Mouse (Mus musculus): ENCODE data around the gene Tgm1. TPM values are rescaled to one million over a fixed set of nuclear protein-coding genes. Genes with fewer than 3 reads are reported as not detected.

Tgm1 gene
- polyA plus RNA-seq, 1 experiment from 2014 or later, result 1.3 TPM

DNA sequence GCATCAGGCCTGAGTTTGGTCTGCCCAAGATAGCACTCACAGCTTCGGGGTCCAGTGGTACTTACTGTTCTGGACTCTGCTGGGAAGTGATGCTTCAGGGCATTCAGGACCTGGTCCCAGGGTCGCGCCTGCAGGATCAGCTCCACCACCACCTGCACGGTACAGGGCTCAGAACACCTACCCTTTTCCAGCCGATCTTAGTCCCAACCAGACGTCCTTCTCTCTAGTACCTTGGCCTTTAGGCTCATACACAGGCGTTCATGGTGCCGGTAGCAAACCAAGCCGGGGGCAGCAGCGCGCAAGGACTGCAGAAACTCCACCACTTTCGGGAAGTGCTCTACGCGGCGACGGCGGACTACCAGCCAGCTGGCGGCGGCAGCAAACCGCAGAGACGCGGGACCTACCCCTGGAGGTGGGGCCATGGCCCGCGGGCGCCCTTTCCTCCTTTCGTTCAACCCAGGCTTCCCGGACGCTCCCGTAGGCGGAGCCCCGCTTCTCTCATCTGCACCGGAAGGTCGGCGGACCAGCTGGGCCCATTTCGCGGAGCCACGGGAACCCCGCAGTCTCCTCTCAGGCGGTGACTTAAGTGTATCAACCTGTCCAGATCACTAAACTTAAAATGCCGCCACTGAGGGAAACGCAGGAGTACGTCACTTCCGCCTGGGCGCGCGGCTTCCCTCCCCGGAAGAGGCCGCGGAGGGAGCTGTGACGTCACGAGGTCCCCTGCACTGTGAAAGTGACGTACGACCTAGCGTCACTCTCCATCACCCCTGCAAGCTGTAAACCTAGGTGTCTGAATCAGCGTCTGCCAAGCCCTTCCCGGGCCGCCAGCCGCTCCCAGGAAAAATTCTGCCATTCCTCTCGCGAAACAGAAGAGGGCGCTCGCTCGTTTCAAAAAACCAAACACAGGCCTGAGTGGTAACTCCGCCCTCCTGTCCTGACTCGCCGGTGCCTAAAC lies 32.3 kb downstream of the Tgm1 start, which contains the start of gene Tinf2:
TSS of gene Tinf2 (minus strand) at position 661 of the 958 bp plus-strand sequence.
- H3K9me3 ChIP-seq (ENCODE audit: control insufficient read depth, low read length), result no peaks in the 10 kb centered on the region
- H3K9ac ChIP-seq (ENCODE audit: low read length), result peak within 1 kb of the TSS; percentile 63
- peak; percentile 98 for DNase-seq (ENCODE audit: low spot score)
- WGBS, result under 1% methylated on average over 64 of the region's 66 CpGs
- H3K36me3 ChIP-seq (ENCODE audit: control insufficient read depth, insufficient read depth, low read length), result peaks cover 42% of the 10 kb centered on the region
- H3K27me3 ChIP-seq (replicated peaks; ENCODE audit: control insufficient read depth, insufficient read depth, low read length), result no peaks in the 10 kb centered on the region
- peak within 1 kb of the TSS; percentile 62 for H3K4me2 ChIP-seq (ENCODE audit: low read length)
- peak within 1 kb of the TSS; percentile 76 for H3K4me3 ChIP-seq (ENCODE audit: low read depth, low read length)
- peak within 1 kb of the TSS; percentile 81 for H3K27ac ChIP-seq (ENCODE audit: low read depth)
- peaks cover 8% of the 10 kb centered on the region; the same call in 1 of the 2 replicates for H3K4me1 ChIP-seq (replicated peaks; ENCODE audit: control insufficient read depth, insufficient read depth, low read length)
- peak; percentile 98 for ATAC-seq (replicated peaks; ENCODE audit: low FRiP score, low TSS enrichment, low read depth)

DNA sequence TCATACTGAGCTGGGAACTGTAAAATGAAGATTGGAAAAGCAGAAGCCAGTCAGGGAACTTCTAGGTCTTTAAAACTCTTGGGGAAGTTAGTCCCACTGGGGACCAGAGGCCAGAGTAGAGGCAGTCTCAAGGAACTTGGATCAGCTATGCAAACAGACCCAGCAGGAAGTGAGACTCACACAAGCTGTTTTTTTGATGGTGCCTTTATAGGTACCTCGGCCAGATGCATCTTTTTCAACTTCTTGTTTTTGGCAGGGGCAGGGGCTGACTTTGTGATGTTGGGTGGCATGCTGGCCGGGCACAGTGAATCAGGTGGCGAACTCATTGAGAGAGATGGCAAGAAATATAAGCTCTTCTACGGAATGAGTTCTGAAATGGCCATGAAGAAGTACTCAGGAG lies 36.1 kb downstream of the Tgm1 start:
- no peak overlapping the region for H3K4me2 ChIP-seq (ENCODE audit: low read length)
- peaks cover 59% of the 10 kb centered on the region for H3K36me3 ChIP-seq (ENCODE audit: control insufficient read depth, insufficient read depth, low read length)
- H3K27me3 ChIP-seq (replicated peaks; ENCODE audit: control insufficient read depth, insufficient read depth, low read length), result no peaks in the 10 kb centered on the region
- no peak overlapping the region for H3K4me3 ChIP-seq (ENCODE audit: low read depth, low read length)
- H3K4me1 ChIP-seq (replicated peaks; ENCODE audit: control insufficient read depth, insufficient read depth, low read length), result peaks cover 13% of the 10 kb centered on the region; the same call in 1 of the 2 replicates
- no peak overlapping the region for H3K9ac ChIP-seq (ENCODE audit: low read length)
- ATAC-seq (replicated peaks; ENCODE audit: low FRiP score, low TSS enrichment, low read depth), result no peak
- no peak for DNase-seq (ENCODE audit: low spot score)
- no peak overlapping the region for H3K27ac ChIP-seq (ENCODE audit: low read depth)
- 85% methylated on average over 4 of the region's 4 CpGs for WGBS
- H3K9me3 ChIP-seq (ENCODE audit: control insufficient read depth, low read length), result no peaks in the 10 kb centered on the region

DNA sequence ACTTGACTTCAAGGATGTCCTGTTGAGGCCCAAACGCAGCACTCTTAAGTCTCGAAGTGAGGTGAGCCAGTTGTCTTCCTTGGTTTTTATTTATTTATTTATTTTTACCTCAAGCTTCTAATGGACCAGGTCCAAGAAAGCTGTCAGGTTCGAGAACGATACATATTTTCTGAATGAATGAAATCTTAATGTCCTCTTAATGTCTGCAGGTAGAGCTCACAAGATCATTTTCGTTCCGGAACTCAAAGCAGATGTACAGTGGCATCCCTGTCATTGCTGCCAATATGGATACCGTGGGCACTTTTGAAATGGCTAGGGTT lies 41.0 kb downstream of the Tgm1 start:
- 73% methylated on average over 7 of the region's 7 CpGs for WGBS
- Histone ChIP-seq H3K4me3 (ENCODE audit: low read depth, low read length) (peak overlapping the region; percentile 96), H3K4me2 (ENCODE audit: low read length) (peak overlapping the region; percentile 88), H3K9ac (ENCODE audit: low read length) (peak overlapping the region; percentile 56), H3K9me3 (ENCODE audit: control insufficient read depth, low read length) (no peaks in the 10 kb centered on the region), H3K36me3 (ENCODE audit: control insufficient read depth, insufficient read depth, low read length) (peaks cover 44% of the 10 kb centered on the region), H3K27me3 (replicated peaks; ENCODE audit: control insufficient read depth, insufficient read depth, low read length) (no peaks in the 10 kb centered on the region), H3K27ac (ENCODE audit: low read depth) (peak overlapping the region; percentile 73), H3K4me1 (replicated peaks; ENCODE audit: control insufficient read depth, insufficient read depth, low read length) (peaks cover 17% of the 10 kb centered on the region; the same call in 1 of the 2 replicates)
- no peak for ATAC-seq (replicated peaks; ENCODE audit: low FRiP score, low TSS enrichment, low read depth)
- no peak for DNase-seq (ENCODE audit: low spot score)

DNA sequence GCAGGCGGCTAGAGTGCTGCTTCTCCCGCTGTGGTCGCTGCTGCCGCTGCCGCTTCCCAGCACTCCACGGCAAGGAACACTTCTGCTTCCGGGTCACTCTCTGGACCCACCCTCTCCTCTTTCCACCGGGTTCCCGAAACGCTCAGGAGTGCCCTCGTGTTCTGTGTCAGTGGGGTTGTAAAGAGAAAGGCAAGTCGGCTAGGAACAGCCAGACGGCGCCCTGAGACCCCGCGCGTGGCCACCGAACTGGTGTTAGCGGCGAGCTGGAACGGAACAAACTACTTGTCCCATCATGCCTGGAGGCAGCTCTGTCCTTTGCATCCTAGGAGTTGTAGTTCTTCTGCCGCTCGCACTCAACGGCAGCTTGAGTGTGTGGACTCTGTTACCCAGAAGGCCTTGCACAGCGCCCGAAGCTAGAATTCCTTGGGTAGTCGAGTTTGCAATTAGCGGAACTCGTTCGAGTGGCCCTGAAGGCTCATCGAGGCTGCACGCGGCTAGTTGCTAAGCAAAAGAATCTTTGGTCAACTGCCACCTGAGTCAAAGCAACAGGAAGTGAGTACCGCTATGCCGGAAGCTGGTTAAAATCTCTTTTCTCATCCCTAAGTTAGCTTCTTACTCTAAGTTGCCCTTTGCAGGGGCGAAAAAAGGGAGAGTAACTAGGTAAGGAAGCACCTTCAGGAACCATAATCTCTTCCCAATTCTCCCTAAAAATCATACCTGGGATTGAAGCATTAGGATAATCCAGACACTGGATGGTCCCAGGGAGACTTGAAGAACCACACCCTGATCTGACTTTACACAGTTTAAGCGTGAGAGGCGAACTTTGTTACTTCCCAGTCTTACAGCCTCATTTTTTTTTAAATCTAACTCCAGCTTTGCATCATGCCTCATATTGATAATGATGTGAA lies 41.6 kb downstream of the Tgm1 start, which contains the start of the genes Gmpr2 and Nedd8:
TSS of gene Gmpr2 (plus strand) at position 109 of the 908 bp plus-strand sequence.
TSS of gene Nedd8 (minus strand) at position 292 of the 908 bp plus-strand sequence.
- Histone ChIP-seq H3K4me2 (ENCODE audit: low read length) (peak within 1 kb of the TSS; percentile 96), H3K27me3 (replicated peaks; ENCODE audit: control insufficient read depth, insufficient read depth, low read length) (no peaks in the 10 kb centered on the region), H3K4me1 (replicated peaks; ENCODE audit: control insufficient read depth, insufficient read depth, low read length) (peaks cover 17% of the 10 kb centered on the region; the same call in 1 of the 2 replicates), H3K4me3 (ENCODE audit: low read depth, low read length) (peak within 1 kb of the TSS; percentile 96), H3K9me3 (ENCODE audit: control insufficient read depth, low read length) (no peaks in the 10 kb centered on the region), H3K36me3 (ENCODE audit: control insufficient read depth, insufficient read depth, low read length) (peaks cover 38% of the 10 kb centered on the region), H3K27ac (ENCODE audit: low read depth) (peak within 1 kb of the TSS; percentile 73), H3K9ac (ENCODE audit: low read length) (peak within 1 kb of the TSS; percentile 80)
- WGBS, result under 1% methylated on average over 38 of the region's 38 CpGs
- DNase-seq (ENCODE audit: low spot score) (peak; percentile 98), ATAC-seq (replicated peaks; ENCODE audit: low FRiP score, low TSS enrichment, low read depth) (peak; percentile 95)

DNA sequence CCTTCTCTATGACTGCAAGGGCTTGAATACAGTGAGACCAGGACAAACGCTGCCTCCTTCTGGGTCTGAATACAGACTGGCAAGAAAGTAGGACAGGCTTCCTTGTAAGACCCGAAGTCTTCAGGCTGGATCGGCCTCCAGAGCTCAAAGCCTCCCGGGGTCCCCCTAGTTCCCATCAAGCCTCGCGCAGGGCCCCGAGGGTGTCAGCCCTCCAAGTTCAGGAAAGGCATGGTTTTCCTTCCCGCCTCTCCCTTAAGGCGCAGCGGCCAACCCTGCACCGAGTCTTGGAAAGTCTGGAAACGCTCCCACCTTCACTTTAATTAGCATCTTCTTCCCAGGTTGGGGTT lies 42.3 kb downstream of the Tgm1 start:
- Histone ChIP-seq H3K9ac (ENCODE audit: low read length) (peak overlapping the region; percentile 80), H3K4me1 (replicated peaks; ENCODE audit: control insufficient read depth, insufficient read depth, low read length) (peaks cover 17% of the 10 kb centered on the region; the same call in 1 of the 2 replicates), H3K27me3 (replicated peaks; ENCODE audit: control insufficient read depth, insufficient read depth, low read length) (no peaks in the 10 kb centered on the region), H3K4me3 (ENCODE audit: low read depth, low read length) (peak overlapping the region; percentile 96), H3K9me3 (ENCODE audit: control insufficient read depth, low read length) (no peaks in the 10 kb centered on the region), H3K4me2 (ENCODE audit: low read length) (peak overlapping the region; percentile 96), H3K36me3 (ENCODE audit: control insufficient read depth, insufficient read depth, low read length) (peaks cover 34% of the 10 kb centered on the region), H3K27ac (ENCODE audit: low read depth) (peak overlapping the region; percentile 73)
- 0% methylated on average over 12 of the region's 12 CpGs for WGBS
- DNase-seq (ENCODE audit: low spot score) (no peak), ATAC-seq (replicated peaks; ENCODE audit: low FRiP score, low TSS enrichment, low read depth) (peak; percentile 9; the same call in 1 of the 2 replicates)

DNA sequence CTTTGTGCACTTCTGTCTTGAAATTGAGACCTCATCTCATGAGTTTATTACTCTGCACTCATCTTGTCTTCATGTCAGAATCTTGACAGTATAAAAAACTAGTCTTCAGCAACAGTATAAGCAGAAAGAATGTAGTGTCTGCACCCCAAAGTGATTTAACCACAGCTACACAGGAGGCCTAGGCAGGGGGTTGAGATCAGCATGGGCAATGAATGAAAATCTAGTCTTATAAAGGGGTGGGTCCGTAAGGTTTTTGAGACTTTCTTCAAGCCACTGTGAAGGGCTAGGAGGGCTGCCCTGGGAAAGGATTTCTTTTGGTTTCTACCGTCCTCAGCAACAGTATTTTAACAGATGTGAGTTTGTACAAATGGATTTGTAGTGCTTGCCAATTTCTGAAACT lies 53.1 kb downstream of the Tgm1 start:
- H3K4me1 ChIP-seq (replicated peaks; ENCODE audit: control insufficient read depth, insufficient read depth, low read length), result peaks cover 5% of the 10 kb centered on the region; the same call in 1 of the 2 replicates
- H3K4me3 ChIP-seq (ENCODE audit: low read depth, low read length), result 0 out of 2 replicates have a peak overlapping the region, but pooled peaks have one; percentile 88
- H3K36me3 ChIP-seq (ENCODE audit: control insufficient read depth, insufficient read depth, low read length), result peaks cover 47% of the 10 kb centered on the region
- 47% methylated on average over 2 of the region's 2 CpGs for WGBS
- no peak overlapping the region for H3K9ac ChIP-seq (ENCODE audit: low read length)
- H3K27ac ChIP-seq (ENCODE audit: low read depth), result no peak overlapping the region; the same call in 1 of the 2 replicates
- no peaks in the 10 kb centered on the region for H3K27me3 ChIP-seq (replicated peaks; ENCODE audit: control insufficient read depth, insufficient read depth, low read length)
- H3K4me2 ChIP-seq (ENCODE audit: low read length), result peak overlapping the region; percentile 62
- no peak for DNase-seq (ENCODE audit: low spot score)
- ATAC-seq (replicated peaks; ENCODE audit: low FRiP score, low TSS enrichment, low read depth), result no peak
- H3K9me3 ChIP-seq (ENCODE audit: control insufficient read depth, low read length), result no peaks in the 10 kb centered on the region

DNA sequence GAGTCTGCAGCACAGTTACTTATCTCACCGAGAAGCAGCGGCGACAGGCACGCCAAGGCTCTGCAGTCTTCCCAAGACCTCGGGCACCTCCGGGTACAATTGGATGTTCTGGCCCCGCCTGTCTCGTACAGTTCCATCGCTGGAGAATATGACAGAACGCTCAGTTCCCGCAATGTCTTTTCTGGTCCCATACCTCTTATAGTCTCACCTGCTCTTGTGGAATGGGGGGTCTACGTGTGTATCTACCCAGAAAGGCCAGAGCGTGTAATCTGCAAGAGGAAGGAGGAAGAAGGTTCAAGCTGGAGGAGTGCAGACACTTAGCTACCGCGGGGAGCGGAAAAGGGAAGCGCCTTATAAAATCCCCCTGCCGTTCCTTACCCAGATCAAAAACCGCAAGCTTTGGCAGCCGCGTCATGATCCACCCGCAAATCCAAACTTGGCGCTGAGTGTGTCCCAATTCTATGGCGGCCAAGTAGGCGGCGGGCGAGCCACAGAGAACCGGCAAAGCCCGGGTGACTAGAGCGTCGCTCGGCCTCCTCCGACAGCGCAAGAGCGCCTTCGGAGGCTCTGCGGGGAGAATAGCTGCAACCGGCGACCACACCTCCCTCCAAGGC lies 53.7 kb downstream of the Tgm1 start, which contains the start of gene Mdp1:
TSS of gene Mdp1 (minus strand) at position 549 of the 614 bp plus-strand sequence.
- H3K9me3 ChIP-seq (ENCODE audit: control insufficient read depth, low read length), result no peaks in the 10 kb centered on the region
- DNase-seq (ENCODE audit: low spot score) (peak; percentile 80), ATAC-seq (replicated peaks; ENCODE audit: low FRiP score, low TSS enrichment, low read depth) (peak; percentile 84)
- H3K9ac ChIP-seq (ENCODE audit: low read length), result peak within 1 kb of the TSS; percentile 72
- WGBS, result 1% methylated on average over 39 of the region's 39 CpGs
- H3K27me3 ChIP-seq (replicated peaks; ENCODE audit: control insufficient read depth, insufficient read depth, low read length), result no peaks in the 10 kb centered on the region
- peaks cover 45% of the 10 kb centered on the region for H3K36me3 ChIP-seq (ENCODE audit: control insufficient read depth, insufficient read depth, low read length)
- H3K4me2 ChIP-seq (ENCODE audit: low read length), result peak within 1 kb of the TSS; percentile 62
- H3K4me3 ChIP-seq (ENCODE audit: low read depth, low read length), result peak within 1 kb of the TSS; percentile 88
- H3K4me1 ChIP-seq (replicated peaks; ENCODE audit: control insufficient read depth, insufficient read depth, low read length), result peaks cover 5% of the 10 kb centered on the region; the same call in 1 of the 2 replicates
- H3K27ac ChIP-seq (ENCODE audit: low read depth), result peak within 1 kb of the TSS; percentile 43; the same call in 1 of the 2 replicates

All from intestine, embryonic 14.5 days (tissue).